Mouse (Mus musculus): ENCODE measurements around the gene Phactr3. TPM values are rescaled to one million over a fixed set of nuclear protein-coding genes. Genes with fewer than 3 reads are reported as not detected.

Gene Phactr3
- total RNA-seq, 2 experiments from 2014 or later = 1.4 to 1.5 TPM

- no peak for DNase-seq (ENCODE audit: low spot score)
- intact Hi-C loops (cut with DNase I) = no loop called here
Observed at GRCm38 (mm10) chr2:178184251-178184650, 65.5 kb downstream of the Phactr3 start.

GRCm38 (mm10) chr2:178184862-178185261 is 66.1 kb downstream of the Phactr3 start:
- no peak for DNase-seq (ENCODE audit: low spot score)
- intact Hi-C loops (cut with DNase I) = no loop called here

DNA sequence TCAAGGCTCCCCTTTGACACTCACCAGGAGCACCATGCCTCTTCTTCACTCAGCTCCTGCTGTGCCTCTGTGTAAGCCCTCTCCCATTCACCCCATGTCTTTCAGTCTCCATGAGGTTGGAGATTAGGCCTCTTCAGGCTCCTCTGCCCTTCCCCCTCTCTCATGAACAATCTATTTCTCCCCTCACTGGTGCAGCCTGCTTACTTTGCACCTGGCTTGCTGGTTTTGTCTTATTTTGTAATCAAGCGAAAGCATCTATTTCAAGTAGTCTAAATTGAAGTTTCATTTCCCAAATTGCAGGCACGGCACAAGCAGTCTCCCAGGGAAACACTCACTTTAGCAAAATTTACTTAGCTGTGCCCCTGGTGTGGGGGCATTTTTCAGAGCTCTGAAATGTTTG is 70.2 kb downstream of the Phactr3 start:
- DNase-seq (ENCODE audit: low spot score) = no peak
- intact Hi-C loops (cut with DNase I) = no loop called here

GRCm38 (mm10) chr2:178192881-178193280 is 74.1 kb downstream of the Phactr3 start:
- intact Hi-C loops (cut with DNase I) = no loop called here

GRCm38 (mm10) chr2:178193445-178193844 is 74.7 kb downstream of the Phactr3 start:
- intact Hi-C loops (cut with DNase I) = no loop called here
- no peak for DNase-seq (ENCODE audit: low spot score)

More at GRCm38 (mm10) chr2:178192881-178193280, 74.1 kb downstream of the Phactr3 start:
- no peak for DNase-seq (ENCODE audit: low spot score)

- intact Hi-C loops (cut with DNase I) = no loop called here
- no peak for DNase-seq (ENCODE audit: low spot score)
Observed at GRCm38 (mm10) chr2:178194908-178195307, 76.1 kb downstream of the Phactr3 start.

DNA sequence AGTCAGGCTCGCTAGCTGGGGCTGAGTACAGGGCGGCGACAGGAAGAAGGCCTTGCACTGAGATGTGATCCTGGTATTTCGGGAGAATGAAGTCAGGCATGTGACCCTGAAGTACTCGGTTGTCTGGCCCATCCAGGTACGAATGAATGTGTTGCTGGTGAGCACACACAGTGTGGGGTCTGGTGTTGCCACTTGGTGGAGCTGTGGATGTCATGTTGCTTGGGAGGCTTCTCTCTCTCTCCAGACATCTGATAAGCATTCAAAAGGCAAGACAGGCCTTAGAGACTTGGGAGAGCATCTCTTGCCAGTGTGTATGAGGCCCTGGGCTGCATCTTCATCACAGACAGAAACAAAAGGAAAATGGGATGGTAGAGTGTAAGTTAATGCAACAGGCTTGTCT is 77.3 kb downstream of the Phactr3 start:
- intact Hi-C loops (cut with DNase I) = no loop called here
- DNase-seq (ENCODE audit: low spot score) = no peak

GRCm38 (mm10) chr2:178197542-178197941 is 78.8 kb downstream of the Phactr3 start:
- no peak for DNase-seq (ENCODE audit: low spot score)
- intact Hi-C loops (cut with DNase I) = no loop called here

- no peak for DNase-seq (ENCODE audit: low spot score)
- intact Hi-C loops (cut with DNase I) = no loop called here
Observed at GRCm38 (mm10) chr2:178204455-178204854, 85.7 kb downstream of the Phactr3 start.

DNA sequence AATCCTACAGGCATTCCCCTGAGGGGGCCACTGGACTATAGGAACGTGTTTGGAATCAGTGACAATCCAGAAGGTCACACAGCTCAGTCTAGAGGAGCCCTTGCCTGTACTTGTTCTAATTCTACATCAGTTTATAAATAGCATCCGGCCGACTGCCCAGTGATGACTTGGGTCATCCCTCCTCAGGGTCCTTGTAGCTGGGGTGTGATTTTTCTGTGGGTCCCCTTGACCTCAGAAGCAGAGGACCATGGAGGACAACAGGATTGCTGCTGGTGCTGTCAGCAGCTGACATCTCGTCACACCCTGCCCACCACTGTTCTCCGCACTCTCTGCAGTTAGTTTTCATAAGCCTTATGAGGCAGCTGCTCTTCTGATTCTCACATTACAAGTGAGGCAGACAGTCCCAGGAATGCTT is 89.4 kb downstream of the Phactr3 start:
- no peak for DNase-seq (ENCODE audit: low spot score)
- intact Hi-C loops (cut with DNase I) = no loop called here

- intact Hi-C loops (cut with DNase I) = no loop called here
Observed at GRCm38 (mm10) chr2:178213826-178214225, 95.1 kb downstream of the Phactr3 start.

GRCm38 (mm10) chr2:178214531-178214930 is 95.8 kb downstream of the Phactr3 start:
- intact Hi-C loops (cut with DNase I) = no loop called here
- DNase-seq (ENCODE audit: low spot score) = no peak

More at GRCm38 (mm10) chr2:178213826-178214225, 95.1 kb downstream of the Phactr3 start:
- no peak for DNase-seq (ENCODE audit: low spot score)

GRCm38 (mm10) chr2:178218461-178218860 is 99.7 kb downstream of the Phactr3 start:
- intact Hi-C loops (cut with DNase I) = no loop called here
- no peak for DNase-seq (ENCODE audit: low spot score)

DNA sequence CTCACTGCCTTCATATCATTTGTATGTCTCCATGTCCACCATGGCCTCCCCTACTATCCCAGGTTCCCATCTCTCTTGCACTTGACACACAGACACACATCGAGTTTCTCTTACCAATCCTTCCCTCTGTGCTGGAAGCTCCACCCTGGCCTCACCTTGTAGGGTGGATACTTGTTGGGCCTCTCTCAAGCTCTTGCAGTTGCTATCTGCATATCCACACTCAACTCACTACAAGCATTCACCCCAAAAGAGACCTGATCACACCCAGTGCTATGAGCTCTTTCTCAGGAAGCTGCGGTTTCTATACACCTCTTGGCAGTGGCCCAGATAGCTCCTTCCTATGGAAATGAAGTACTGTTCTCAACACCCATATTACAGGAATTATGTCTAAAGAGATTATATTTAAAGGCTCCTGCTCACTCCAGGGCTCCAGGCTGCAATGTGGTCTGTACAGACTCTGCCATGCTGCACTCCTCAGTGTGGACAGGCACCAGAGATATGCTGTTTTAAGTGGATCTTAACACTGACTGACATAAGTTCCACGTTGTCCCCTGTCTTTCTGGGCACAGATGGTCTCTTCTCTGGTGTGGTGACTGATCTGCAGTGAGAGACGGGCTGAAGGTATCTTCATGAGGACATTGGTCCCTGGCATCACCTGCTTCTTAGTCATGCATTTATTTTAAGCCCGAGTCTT is 100.8 kb downstream of the Phactr3 start:
- intact Hi-C loops (cut with DNase I) = no loop called here
- DNase-seq (ENCODE audit: low spot score) = no peak

DNA sequence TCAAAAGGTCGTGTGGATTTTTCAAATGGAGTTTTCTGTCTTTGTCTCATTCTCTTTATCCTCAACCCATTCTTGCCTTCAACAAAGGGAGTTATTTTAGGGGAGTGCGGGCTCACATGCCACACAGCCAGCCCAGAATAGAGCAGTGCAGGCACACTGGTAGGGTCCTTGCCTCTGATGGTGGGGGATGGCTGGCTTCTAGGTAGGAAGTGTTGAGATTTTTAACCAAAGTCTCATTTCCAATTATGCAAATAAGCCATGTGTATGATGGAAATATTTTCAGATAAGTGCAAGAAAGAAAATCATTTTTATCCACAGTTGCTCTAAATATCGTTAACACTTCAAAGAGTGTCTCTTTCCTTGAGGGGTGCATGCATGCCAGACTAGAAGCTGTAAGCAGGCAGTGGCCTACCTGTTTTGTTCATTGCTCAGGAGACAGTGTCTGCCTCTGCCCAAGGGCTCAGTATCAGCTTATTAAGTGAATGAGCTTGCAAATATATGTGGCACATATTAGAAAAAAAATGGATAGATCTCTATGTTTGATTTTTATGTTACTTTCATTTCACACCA is 101.5 kb downstream of the Phactr3 start:
- intact Hi-C loops (cut with DNase I) = no loop called here
- no peak for DNase-seq (ENCODE audit: low spot score)

- intact Hi-C loops (cut with DNase I) = no loop called here
Observed at GRCm38 (mm10) chr2:178221003-178221402, 102.2 kb downstream of the Phactr3 start.

GRCm38 (mm10) chr2:178229231-178229630 is 110.5 kb downstream of the Phactr3 start:
- intact Hi-C loops (cut with DNase I) = no loop called here
- no peak for DNase-seq (ENCODE audit: low spot score)

More at GRCm38 (mm10) chr2:178221003-178221402, 102.2 kb downstream of the Phactr3 start:
- DNase-seq (ENCODE audit: low spot score) = no peak

GRCm38 (mm10) chr2:178233487-178233886 is 114.7 kb downstream of the Phactr3 start:
- no peak for DNase-seq (ENCODE audit: low spot score)
- intact Hi-C loops (cut with DNase I) = no loop called here

DNA sequence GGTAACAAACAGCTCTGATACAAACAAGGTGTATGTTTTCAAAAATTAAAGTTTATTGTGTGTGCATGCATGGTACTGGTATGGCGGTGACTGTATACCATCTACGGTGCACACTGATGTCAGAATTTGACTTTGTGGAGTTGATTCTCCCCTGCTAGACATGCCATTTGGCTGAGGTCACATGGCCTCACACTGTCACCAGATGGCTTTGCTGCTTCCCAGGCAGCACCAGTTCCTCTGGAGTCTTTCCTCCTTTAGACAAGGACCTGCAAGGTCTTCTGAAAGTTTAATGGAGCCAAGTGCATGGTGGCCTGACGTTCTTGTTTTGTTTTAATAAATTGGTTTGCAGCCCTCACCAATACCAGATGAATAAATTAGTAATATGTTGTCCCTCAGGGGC is 118.3 kb downstream of the Phactr3 start:
- intact Hi-C loops (cut with DNase I) = no loop called here
- no peak for DNase-seq (ENCODE audit: low spot score)

DNA sequence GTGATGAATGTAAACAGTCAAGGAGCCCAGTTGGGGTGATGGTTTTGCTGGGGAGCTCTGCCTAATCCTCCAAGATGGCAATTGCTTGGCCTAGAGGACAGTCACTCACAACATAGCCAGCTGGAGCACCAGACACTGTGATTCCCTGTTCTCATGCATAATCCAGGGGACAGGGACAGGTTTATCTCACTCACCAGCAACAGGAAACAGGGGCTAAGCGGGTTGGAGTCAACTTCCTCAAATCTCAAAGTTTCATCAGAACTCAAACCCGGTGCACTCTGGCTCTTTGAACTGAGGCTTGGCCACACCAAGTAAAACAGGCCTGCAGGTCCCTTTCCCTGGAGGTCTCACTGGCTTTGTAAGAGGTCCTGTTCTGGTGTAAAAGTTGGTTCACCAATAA is 119.7 kb downstream of the Phactr3 start:
- intact Hi-C loops (cut with DNase I) = no loop called here

GRCm38 (mm10) chr2:178240886-178241285 is 122.1 kb downstream of the Phactr3 start:
- no peak for DNase-seq (ENCODE audit: low spot score)
- intact Hi-C loops (cut with DNase I) = no loop called here

More for the DNA sequence above, 119.7 kb downstream of the Phactr3 start:
- no peak for DNase-seq (ENCODE audit: low spot score)

DNA sequence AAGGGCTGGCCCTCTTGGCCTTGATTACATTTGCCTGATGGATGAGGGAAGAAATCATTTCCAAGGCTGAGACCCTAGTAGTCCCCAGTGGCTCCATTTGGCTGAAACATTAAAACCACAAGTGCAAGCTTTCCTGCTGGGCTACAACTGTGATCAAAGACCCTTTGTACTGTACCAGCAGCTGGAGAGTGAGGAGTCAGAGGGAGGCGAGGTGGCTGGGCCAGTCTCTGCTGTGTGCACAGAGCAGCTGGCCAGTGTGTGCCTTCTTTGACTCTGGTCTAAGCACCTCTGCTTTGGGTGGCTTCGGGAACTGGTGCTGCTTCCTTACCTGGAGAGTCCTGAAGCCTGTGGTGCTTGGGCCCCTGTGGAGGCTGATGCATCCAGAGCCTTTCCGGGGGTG is 122.6 kb downstream of the Phactr3 start:
- DNase-seq (ENCODE audit: low spot score) = no peak
- intact Hi-C loops (cut with DNase I) = no loop called here
